Mouse (Mus musculus) midbrain, embryonic 13.5 days (tissue): Measurements from ENCODE around the gene Slc25a10. TPM values are rescaled to one million over a fixed set of nuclear protein-coding genes. Genes with fewer than 3 reads are reported as not detected.

Source experiments
- ATAC-seq: fragments of 200-750 bp; cut with Nextera tagmentation; 2 replicates; pipeline ENCODE4 v1.8.0; 2017; ENCODE audit warnings: mild to moderate bottlenecking, moderate TSS enrichment, moderate library complexity
- H3K27ac ChIP-seq: fragments of 300-500 bp; sonication (generic); 2 replicates; pipeline ENCODE4 v1.5.1; 2015; ENCODE audit warnings: inconsistent platforms, mild to moderate bottlenecking, moderate library complexity
- H3K27me3 ChIP-seq: fragments of 300-500 bp; sonication (generic); 2 replicates; pipeline ENCODE4 v1.6.1; 2015; ENCODE audit warnings: mild to moderate bottlenecking, inconsistent platforms
- H3K36me3 ChIP-seq: fragments of 300-500 bp; sonication (generic); 2 replicates; pipeline ENCODE4 v1.6.1; 2015; ENCODE audit warnings: mild to moderate bottlenecking, inconsistent platforms
- H3K4me1 ChIP-seq: fragments of 300-500 bp; sonication (generic); replicated peaks from 2 replicates; pipeline ENCODE4 v1.6.1; 2015; ENCODE audit warnings: inconsistent platforms
- H3K4me2 ChIP-seq: fragments of 300-500 bp; sonication (generic); replicated peaks from 2 replicates; pipeline ENCODE4 v1.6.1; 2015; ENCODE audit warnings: moderate library complexity, mild to moderate bottlenecking, inconsistent platforms
- H3K4me3 ChIP-seq: fragments of 300-500 bp; sonication (generic); replicated peaks from 2 replicates; pipeline ENCODE4 v1.5.1; 2015; ENCODE audit warnings: mild to moderate bottlenecking, inconsistent platforms
- H3K9ac ChIP-seq: fragments of 300-500 bp; sonication (generic); replicated peaks from 2 replicates; pipeline ENCODE4 v1.6.1; 2015; ENCODE audit warnings: mild to moderate bottlenecking, inconsistent platforms
- H3K9me3 ChIP-seq: fragments of 300-500 bp; sonication (generic); 2 replicates; pipeline ENCODE4 v1.6.1; 2016; ENCODE audit warnings: mild to moderate bottlenecking, inconsistent platforms
- WGBS: fragments of 180-500 bp; shearing (Covaris S2); methylation state at CpG from one replicate; pipeline ENCODE4 v1.1.7; 2015; 5-methylcytosine and 5-hydroxymethylcytosine counted together
- polyA plus RNA-seq: library from polyadenylated mRNA; unstranded; fragments of >200 nt; fragmentation: Nextera tagmentation; extraction: Ambion mirVana; gene quantifications from 2 replicates; pipeline ENCODE4 v1.2.1, GENCODE M21; 2015

Slc25a10 gene
- polyA plus RNA-seq, 1 experiment from 2014 or later = 28.2 TPM

- Histone ChIP-seq H3K4me2 (no peak overlapping the region), H3K27ac (no peak overlapping the region), H3K4me1 (peaks cover 10% of the 10 kb centered on the region), H3K27me3 (peaks cover 70% of the 10 kb centered on the region), H3K9ac (no peak overlapping the region), H3K9me3 (no peaks in the 10 kb centered on the region), H3K4me3 (no peak overlapping the region), H3K36me3 (no peaks in the 10 kb centered on the region)
- ATAC-seq = no peak
- 28% methylated on average over 9 of the region's 9 CpGs for WGBS
These were observed 40.0 kb downstream of the Slc25a10 start for GRCm38 (mm10) chr11:120531646-120532045.

GRCm38 (mm10) chr11:120534093-120534492, 42.5 kb downstream of the Slc25a10 start:
- Histone ChIP-seq H3K9ac (no peak overlapping the region), H3K4me2 (no peak overlapping the region), H3K4me1 (peaks cover 20% of the 10 kb centered on the region), H3K36me3 (no peaks in the 10 kb centered on the region), H3K27ac (no peak overlapping the region), H3K4me3 (no peak overlapping the region), H3K9me3 (no peaks in the 10 kb centered on the region), H3K27me3 (peaks cover 51% of the 10 kb centered on the region)
- WGBS = 85% methylated on average over 8 of the region's 8 CpGs
- no peak for ATAC-seq

- WGBS = 90% methylated on average over 3 of the region's 3 CpGs
- peaks cover 30% of the 10 kb centered on the region for H3K4me1 ChIP-seq
- H3K27me3 ChIP-seq = peaks cover 41% of the 10 kb centered on the region
- no peaks in the 10 kb centered on the region for H3K9me3 ChIP-seq
- H3K4me3 ChIP-seq = no peak overlapping the region
- no peaks in the 10 kb centered on the region for H3K36me3 ChIP-seq
- H3K4me2 ChIP-seq = no peak overlapping the region
- no peak for ATAC-seq
- H3K9ac ChIP-seq = no peak overlapping the region
- H3K27ac ChIP-seq = no peak overlapping the region
These were observed 43.5 kb downstream of the Slc25a10 start for GRCm38 (mm10) chr11:120535145-120535544.

DNA sequence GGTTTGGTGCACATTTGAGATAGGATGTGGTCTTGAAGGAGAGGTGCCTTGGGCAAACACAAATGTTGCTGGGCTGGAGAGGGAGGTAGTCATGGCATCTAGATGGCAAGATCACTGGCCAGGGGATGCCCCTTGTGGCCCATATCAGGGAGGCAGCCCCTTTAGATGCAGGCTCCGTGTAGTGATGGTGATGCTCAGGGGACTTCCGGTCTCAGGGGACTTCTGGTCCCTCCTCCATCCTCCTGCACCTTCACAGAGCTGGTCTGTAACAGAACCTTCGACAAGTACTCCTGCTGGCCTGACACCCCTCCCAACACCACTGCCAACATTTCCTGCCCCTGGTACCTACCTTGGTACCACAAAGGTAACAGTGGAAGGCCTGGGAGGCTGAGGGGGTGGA, 44.2 kb downstream of the Slc25a10 start:
- Histone ChIP-seq H3K36me3 (no peaks in the 10 kb centered on the region), H3K4me1 (peaks cover 23% of the 10 kb centered on the region), H3K4me3 (no peak overlapping the region), H3K27me3 (peaks cover 34% of the 10 kb centered on the region), H3K4me2 (no peak overlapping the region), H3K9me3 (no peaks in the 10 kb centered on the region), H3K9ac (no peak overlapping the region), H3K27ac (no peak overlapping the region)
- WGBS = 85% methylated on average over 3 of the region's 3 CpGs
- ATAC-seq = no peak

- peaks cover 7% of the 10 kb centered on the region for H3K27me3 ChIP-seq
- H3K4me1 ChIP-seq = peaks cover 20% of the 10 kb centered on the region
- H3K4me3 ChIP-seq = no peak overlapping the region
- H3K9me3 ChIP-seq = no peaks in the 10 kb centered on the region
- H3K9ac ChIP-seq = no peak overlapping the region
- H3K36me3 ChIP-seq = peaks cover 21% of the 10 kb centered on the region
- peak overlapping the region; percentile 73 for H3K27ac ChIP-seq
- ATAC-seq = no peak
- H3K4me2 ChIP-seq = no peak overlapping the region
- WGBS = 83% methylated on average over 3 of the region's 3 CpGs
These were observed 46.8 kb downstream of the Slc25a10 start for GRCm38 (mm10) chr11:120538485-120538884.

DNA sequence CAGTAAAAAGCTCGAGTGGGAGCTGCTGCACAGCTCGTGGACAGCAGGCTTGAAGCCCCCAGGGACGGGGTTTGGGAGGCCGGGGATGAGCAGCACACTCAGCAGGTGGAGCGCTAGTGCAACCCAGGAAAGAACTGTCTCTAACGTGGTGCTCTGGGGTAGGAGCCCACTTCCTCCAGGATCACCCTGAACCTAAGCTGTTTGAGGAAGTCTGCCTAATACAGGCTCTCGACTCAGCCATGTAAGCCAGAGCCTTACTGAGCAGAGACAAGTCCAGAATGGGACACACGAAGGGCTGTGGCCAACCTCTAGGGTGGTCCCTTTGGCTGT, 47.3 kb downstream of the Slc25a10 start:
- Histone ChIP-seq H3K4me2 (peak overlapping the region; percentile 15; the same call in 1 of the 2 replicates), H3K27ac (peak overlapping the region; percentile 73), H3K4me1 (peaks cover 20% of the 10 kb centered on the region), H3K9ac (no peak overlapping the region), H3K27me3 (peaks cover 3% of the 10 kb centered on the region; the same call in 1 of the 2 replicates), H3K4me3 (no peak overlapping the region), H3K9me3 (no peaks in the 10 kb centered on the region), H3K36me3 (peaks cover 26% of the 10 kb centered on the region)
- WGBS = 42% methylated on average over 8 of the region's 8 CpGs
- 0 out of 2 replicates have a peak, but pooled peaks have one; percentile 2 for ATAC-seq

DNA sequence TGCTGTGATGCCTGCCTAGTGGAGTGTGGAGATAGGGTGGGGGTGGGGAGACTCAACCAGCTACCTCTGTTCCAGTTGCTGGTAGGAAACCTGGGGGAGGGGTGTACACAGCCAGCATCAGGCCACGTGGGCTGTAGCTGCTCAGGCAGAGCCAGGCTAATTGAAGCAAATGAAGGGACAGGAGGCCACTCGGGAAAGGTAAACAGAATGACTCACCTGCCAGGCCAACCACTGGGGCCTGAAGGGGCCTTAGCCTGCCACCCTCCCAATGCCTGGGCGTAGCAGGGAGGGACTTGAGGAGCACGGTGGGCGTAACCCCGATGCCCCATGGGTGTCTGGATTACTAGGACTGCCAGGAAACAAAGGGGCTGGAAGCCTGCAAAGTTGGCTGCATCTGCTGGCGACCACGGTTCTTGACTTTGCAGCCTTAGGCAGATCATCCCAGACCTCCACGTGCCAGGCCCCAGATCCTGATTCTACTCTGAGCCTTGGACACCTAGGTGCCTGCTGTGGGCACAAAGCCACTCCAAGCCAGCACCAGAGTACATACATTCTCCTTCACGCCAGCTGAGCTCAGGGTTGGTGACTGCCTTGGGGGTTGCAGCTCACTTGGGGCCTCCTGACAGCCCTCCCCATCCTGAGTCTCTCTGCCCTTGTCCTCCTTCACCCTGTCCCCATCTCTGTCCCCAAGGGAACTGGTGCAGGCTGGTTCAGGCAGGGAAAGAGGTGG, 47.8 kb downstream of the Slc25a10 start:
- 17% methylated on average over 10 of the region's 10 CpGs for WGBS
- Histone ChIP-seq H3K4me2 (peak overlapping the region; percentile 15; the same call in 1 of the 2 replicates), H3K27me3 (no peaks in the 10 kb centered on the region), H3K9ac (peak overlapping the region; percentile 45; the same call in 1 of the 2 replicates), H3K4me3 (no peak overlapping the region), H3K27ac (peak overlapping the region; percentile 73), H3K4me1 (peaks cover 20% of the 10 kb centered on the region), H3K36me3 (peaks cover 31% of the 10 kb centered on the region), H3K9me3 (no peaks in the 10 kb centered on the region)
- ATAC-seq = peak; percentile 60

- Histone ChIP-seq H3K4me1 (peaks cover 24% of the 10 kb centered on the region), H3K27me3 (no peaks in the 10 kb centered on the region), H3K27ac (no peak overlapping the region), H3K36me3 (peaks cover 38% of the 10 kb centered on the region), H3K9me3 (no peaks in the 10 kb centered on the region), H3K4me2 (no peak overlapping the region), H3K4me3 (no peak overlapping the region), H3K9ac (no peak overlapping the region)
- no peak for ATAC-seq
- 31% methylated on average over 4 of the region's 4 CpGs for WGBS
These were observed 50.3 kb downstream of the Slc25a10 start for GRCm38 (mm10) chr11:120541907-120542306.

DNA sequence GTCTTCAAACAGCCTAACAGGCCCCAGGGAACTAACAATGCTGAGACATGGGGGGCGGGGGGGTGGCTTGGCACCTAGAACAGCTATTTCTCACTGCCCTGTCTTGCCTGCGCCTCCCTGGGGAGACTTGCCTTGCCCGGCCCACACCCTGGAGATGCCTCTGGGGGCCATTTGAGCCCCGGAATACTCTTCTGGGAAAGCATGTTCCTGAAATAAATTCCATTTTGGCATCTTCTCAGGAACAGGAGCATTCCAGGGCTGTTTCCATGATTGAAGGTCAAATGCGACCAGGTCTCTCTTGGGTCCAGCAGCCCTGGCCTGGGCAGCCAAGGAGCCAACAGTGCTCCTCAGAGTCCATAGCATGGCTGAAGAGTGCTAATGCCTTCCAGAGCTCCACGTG, 50.7 kb downstream of the Slc25a10 start:
- WGBS = 86% methylated on average over 6 of the region's 6 CpGs
- Histone ChIP-seq H3K9ac (no peak overlapping the region), H3K4me3 (no peak overlapping the region), H3K4me1 (peaks cover 26% of the 10 kb centered on the region), H3K27ac (no peak overlapping the region), H3K9me3 (no peaks in the 10 kb centered on the region), H3K4me2 (no peak overlapping the region), H3K36me3 (peaks cover 38% of the 10 kb centered on the region), H3K27me3 (no peaks in the 10 kb centered on the region)
- ATAC-seq = no peak

GRCm38 (mm10) chr11:120545964-120546363, 54.3 kb downstream of the Slc25a10 start:
- Histone ChIP-seq H3K9ac (peak overlapping the region; percentile 23; the same call in 1 of the 2 replicates), H3K27me3 (no peaks in the 10 kb centered on the region), H3K4me3 (no peak overlapping the region), H3K4me2 (no peak overlapping the region), H3K36me3 (peaks cover 38% of the 10 kb centered on the region), H3K4me1 (peaks cover 31% of the 10 kb centered on the region), H3K9me3 (no peaks in the 10 kb centered on the region), H3K27ac (no peak overlapping the region)
- 91% methylated on average over 3 of the region's 3 CpGs for WGBS
- no peak for ATAC-seq

- Histone ChIP-seq H3K9ac (0 out of 2 replicates have a peak overlapping the region, but pooled peaks have one; percentile 98), H3K36me3 (peaks cover 27% of the 10 kb centered on the region), H3K4me3 (no peak overlapping the region), H3K4me1 (peaks cover 31% of the 10 kb centered on the region), H3K4me2 (peak overlapping the region; percentile 96; the same call in 1 of the 2 replicates), H3K9me3 (no peaks in the 10 kb centered on the region), H3K27me3 (no peaks in the 10 kb centered on the region), H3K27ac (no peak overlapping the region)
- WGBS = 71% methylated on average over 2 of the region's 2 CpGs
- ATAC-seq = no peak
These were observed 55.8 kb downstream of the Slc25a10 start for GRCm38 (mm10) chr11:120547469-120547868.

DNA sequence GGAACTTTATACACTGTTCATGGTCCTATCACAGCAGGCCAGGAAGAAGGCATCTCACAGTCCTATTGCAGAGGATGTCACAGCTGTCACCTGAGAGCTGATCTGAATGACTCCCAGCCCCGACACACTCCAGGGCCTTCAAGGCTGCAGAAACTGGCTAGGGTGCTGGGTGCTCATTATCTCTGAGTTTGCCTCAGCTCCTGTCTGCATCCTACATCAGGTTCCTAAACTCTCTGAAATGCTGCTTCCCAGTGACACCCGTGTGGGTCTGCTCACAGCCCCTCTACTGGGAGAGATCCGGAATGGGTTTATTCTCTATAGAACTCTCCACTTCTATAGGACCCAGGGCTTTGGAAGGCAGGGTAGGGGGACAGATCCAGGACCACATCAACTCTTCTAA, 56.6 kb downstream of the Slc25a10 start:
- Histone ChIP-seq H3K36me3 (peaks cover 20% of the 10 kb centered on the region), H3K27me3 (no peaks in the 10 kb centered on the region), H3K27ac (no peak overlapping the region), H3K4me3 (peak overlapping the region; percentile 99), H3K4me2 (peak overlapping the region; percentile 96), H3K9ac (peak overlapping the region; percentile 98), H3K9me3 (no peaks in the 10 kb centered on the region), H3K4me1 (peaks cover 31% of the 10 kb centered on the region)
- ATAC-seq = no peak
- 86% methylated on average over 3 of the region's 3 CpGs for WGBS
